Mouse (Mus musculus): ENCODE measurements around the gene Zc2hc1b. TPM values are rescaled to one million over a fixed set of nuclear protein-coding genes. Genes with fewer than 3 reads are reported as not detected.

Zc2hc1b gene
- polyA plus RNA-seq, 1 experiment from 2014 or later = not detected

DNA sequence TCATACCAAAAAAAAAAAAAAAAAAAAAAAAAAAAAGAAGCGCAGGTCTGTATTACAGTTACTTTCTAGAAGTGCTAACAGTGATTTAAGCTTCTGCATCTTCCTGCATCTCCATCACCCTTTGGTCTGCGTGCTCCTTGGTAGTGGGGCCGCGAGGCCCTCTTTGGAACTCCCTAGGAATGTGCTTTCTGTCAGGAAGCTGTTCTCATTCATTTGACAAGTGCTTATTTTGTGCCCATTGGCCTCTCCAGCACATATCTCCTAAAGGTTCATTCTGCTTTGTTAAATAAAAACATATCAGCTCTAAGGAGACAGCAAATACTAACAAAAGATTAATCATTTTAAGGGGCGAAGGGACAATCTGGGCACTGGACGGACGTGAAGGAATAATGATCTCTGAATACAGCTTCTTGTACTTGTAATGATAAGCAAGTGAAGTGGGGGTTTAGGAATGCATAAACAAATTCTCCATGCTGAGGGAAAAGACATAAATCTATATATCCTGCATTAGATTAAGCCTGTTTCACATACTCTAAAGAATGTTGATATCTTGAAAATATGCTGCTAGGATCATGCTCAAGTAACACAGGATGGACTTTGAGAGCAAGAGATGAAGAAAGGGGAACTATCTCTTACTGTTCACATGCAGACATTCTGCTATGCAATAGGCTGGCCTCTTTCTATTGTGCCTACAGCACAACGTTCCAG lies 32.3 kb upstream of the Zc2hc1b start:
- no peak for ATAC-seq (ENCODE audit: insufficient number of reproducible peaks, insufficient read depth, low FRiP score, low read depth)

GRCm38 (mm10) chr10:13209506-13209905 lies 31.7 kb upstream of the Zc2hc1b start:
- H3K27ac ChIP-seq (replicated peaks in 1 of 2; ENCODE audit: control insufficient read depth in 1 of 2, insufficient read depth in 1 of 2, low read depth in 2 of 2, low read length in 2 of 2) = no peak overlapping the region

More for the DNA sequence above, 32.3 kb upstream of the Zc2hc1b start:
- 0 out of 4 replicates have a peak overlapping the region, but pooled peaks have one; percentile 17 to 29 for H3K27ac ChIP-seq (replicated peaks in 1 of 2; ENCODE audit: control insufficient read depth in 1 of 2, insufficient read depth in 1 of 2, low read depth in 2 of 2, low read length in 2 of 2)
- WGBS = 29% methylated on average over 8 of the region's 8 CpGs
- H3K9ac ChIP-seq (ENCODE audit: low read length) = no peak overlapping the region
- peaks cover 6 to 32% of the 10 kb centered on the region in 2 experiments for H3K4me1 ChIP-seq (ENCODE audit: control insufficient read depth in 2 of 2, insufficient read depth in 2 of 2, low read length in 2 of 2)
- no peak overlapping the region for H3K4me2 ChIP-seq (ENCODE audit: low read length)
- no peaks in the 10 kb centered on the region for H3K27me3 ChIP-seq (ENCODE audit: control insufficient read depth, insufficient read depth, low read length)
- peaks cover 8% of the 10 kb centered on the region; the same call in 1 of the 2 replicates for H3K36me3 ChIP-seq (ENCODE audit: control insufficient read depth, insufficient read depth, low read length)
- no peak overlapping the region for H3K4me3 ChIP-seq (ENCODE audit: control insufficient read depth in 1 of 2, insufficient read depth in 1 of 2, low read depth in 1 of 2, low read length in 2 of 2)
- H3K9me3 ChIP-seq (ENCODE audit: control insufficient read depth, low read length) = no peaks in the 10 kb centered on the region

DNA sequence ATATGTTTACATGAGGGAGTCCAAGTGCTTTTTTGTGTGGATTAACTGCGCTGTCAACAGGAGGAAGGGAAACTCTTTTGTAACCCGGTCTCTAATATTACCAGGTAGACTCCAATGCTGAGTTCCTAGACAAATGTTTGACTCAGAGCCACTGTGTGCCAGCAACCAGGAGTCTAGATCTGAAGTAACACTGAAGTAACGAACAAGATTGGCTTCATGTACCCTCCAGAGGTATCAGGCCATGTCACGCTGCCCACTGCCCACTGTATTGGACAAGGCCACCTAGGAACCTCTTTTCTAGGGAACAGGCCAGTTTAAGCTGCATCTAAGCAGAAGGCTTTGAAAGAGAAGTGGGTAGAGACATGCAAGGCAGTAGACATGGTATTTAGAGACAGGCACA lies 31.2 kb upstream of the Zc2hc1b start:
- Histone ChIP-seq H3K4me1 (ENCODE audit: control insufficient read depth in 2 of 2, insufficient read depth in 2 of 2, low read length in 2 of 2) (peaks cover 6 to 27% of the 10 kb centered on the region in 2 experiments), H3K36me3 (ENCODE audit: control insufficient read depth, insufficient read depth, low read length) (peaks cover 5% of the 10 kb centered on the region; the same call in 1 of the 2 replicates), H3K27ac (replicated peaks in 1 of 2; ENCODE audit: control insufficient read depth in 1 of 2, insufficient read depth in 1 of 2, low read depth in 2 of 2, low read length in 2 of 2) (no peak overlapping the region), H3K4me3 (ENCODE audit: control insufficient read depth in 1 of 2, insufficient read depth in 1 of 2, low read depth in 1 of 2, low read length in 2 of 2) (no peak overlapping the region), H3K27me3 (ENCODE audit: control insufficient read depth, insufficient read depth, low read length) (no peaks in the 10 kb centered on the region), H3K4me2 (ENCODE audit: low read length) (no peak overlapping the region), H3K9ac (ENCODE audit: low read length) (no peak overlapping the region), H3K9me3 (ENCODE audit: control insufficient read depth, low read length) (no peaks in the 10 kb centered on the region)
- 91% methylated on average over 4 of the region's 4 CpGs for WGBS
- no peak for ATAC-seq (ENCODE audit: insufficient number of reproducible peaks, insufficient read depth, low FRiP score, low read depth)

More at GRCm38 (mm10) chr10:13209506-13209905, 31.7 kb upstream of the Zc2hc1b start:
- WGBS = 71% methylated on average over 3 of the region's 3 CpGs
- Histone ChIP-seq H3K27me3 (ENCODE audit: control insufficient read depth, insufficient read depth, low read length) (no peaks in the 10 kb centered on the region), H3K9ac (ENCODE audit: low read length) (no peak overlapping the region), H3K36me3 (ENCODE audit: control insufficient read depth, insufficient read depth, low read length) (peaks cover 5% of the 10 kb centered on the region; the same call in 1 of the 2 replicates), H3K4me1 (ENCODE audit: control insufficient read depth in 2 of 2, insufficient read depth in 2 of 2, low read length in 2 of 2) (peaks cover 6 to 31% of the 10 kb centered on the region in 2 experiments), H3K4me2 (ENCODE audit: low read length) (no peak overlapping the region), H3K4me3 (ENCODE audit: control insufficient read depth in 1 of 2, insufficient read depth in 1 of 2, low read depth in 1 of 2, low read length in 2 of 2) (no peak overlapping the region), H3K9me3 (ENCODE audit: control insufficient read depth, low read length) (no peaks in the 10 kb centered on the region)
- ATAC-seq (ENCODE audit: insufficient number of reproducible peaks, insufficient read depth, low FRiP score, low read depth) = no peak

DNA sequence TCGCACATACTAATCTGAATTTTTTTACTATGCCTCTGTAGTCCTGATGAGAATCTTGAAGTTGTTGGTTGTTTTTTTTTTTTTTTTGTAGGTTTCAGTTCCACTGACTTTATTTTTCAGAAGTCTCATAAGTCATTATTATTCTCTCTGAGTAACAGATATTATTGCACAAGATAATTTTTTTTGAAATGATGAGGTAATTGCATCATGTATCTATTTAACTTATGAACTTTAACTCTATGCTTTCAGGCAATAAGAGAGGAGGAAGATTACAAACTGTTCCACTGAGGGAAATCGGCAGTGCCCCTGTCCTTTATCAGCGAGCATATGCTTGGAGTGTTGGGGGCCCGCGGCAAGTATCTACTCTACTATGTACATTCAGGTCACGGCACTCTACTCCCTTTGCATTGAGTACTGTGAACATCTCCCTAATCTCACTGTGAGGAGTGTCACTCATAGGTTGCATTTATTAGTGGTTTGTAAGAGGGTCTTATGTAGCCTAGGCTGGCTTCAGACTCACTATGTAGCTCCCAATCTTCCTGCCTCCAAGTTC lies 24.0 kb upstream of the Zc2hc1b start:
- H3K9ac ChIP-seq (ENCODE audit: low read length) = no peak overlapping the region
- no peak overlapping the region for H3K4me2 ChIP-seq (ENCODE audit: low read length)
- no peak for ATAC-seq (ENCODE audit: insufficient number of reproducible peaks, insufficient read depth, low FRiP score, low read depth)
- H3K27me3 ChIP-seq (ENCODE audit: control insufficient read depth, insufficient read depth, low read length) = no peaks in the 10 kb centered on the region
- no peaks in the 10 kb centered on the region for H3K36me3 ChIP-seq (ENCODE audit: control insufficient read depth, insufficient read depth, low read length)
- WGBS = 74% methylated on average over 6 of the region's 6 CpGs
- no peak overlapping the region for H3K27ac ChIP-seq (replicated peaks in 1 of 2; ENCODE audit: control insufficient read depth in 1 of 2, insufficient read depth in 1 of 2, low read depth in 2 of 2, low read length in 2 of 2)
- H3K9me3 ChIP-seq (ENCODE audit: control insufficient read depth, low read length) = peaks cover 3% of the 10 kb centered on the region
- H3K4me3 ChIP-seq (ENCODE audit: control insufficient read depth in 1 of 2, insufficient read depth in 1 of 2, low read depth in 1 of 2, low read length in 2 of 2) = no peak overlapping the region
- H3K4me1 ChIP-seq (ENCODE audit: control insufficient read depth in 2 of 2, insufficient read depth in 2 of 2, low read length in 2 of 2) = no peaks in the 10 kb centered on the region

- Histone ChIP-seq H3K4me3 (ENCODE audit: control insufficient read depth in 1 of 2, insufficient read depth in 1 of 2, low read depth in 1 of 2, low read length in 2 of 2) (no peak overlapping the region), H3K36me3 (ENCODE audit: control insufficient read depth, insufficient read depth, low read length) (no peaks in the 10 kb centered on the region), H3K27me3 (ENCODE audit: control insufficient read depth, insufficient read depth, low read length) (no peaks in the 10 kb centered on the region), H3K4me2 (ENCODE audit: low read length) (no peak overlapping the region), H3K27ac (replicated peaks in 1 of 2; ENCODE audit: control insufficient read depth in 1 of 2, insufficient read depth in 1 of 2, low read depth in 2 of 2, low read length in 2 of 2) (no peak overlapping the region), H3K4me1 (ENCODE audit: control insufficient read depth in 2 of 2, insufficient read depth in 2 of 2, low read length in 2 of 2) (no peaks in the 10 kb centered on the region), H3K9ac (ENCODE audit: low read length) (no peak overlapping the region), H3K9me3 (ENCODE audit: control insufficient read depth, low read length) (peaks cover 3% of the 10 kb centered on the region)
- 90% methylated on average over 3 of the region's 3 CpGs for WGBS
- ATAC-seq (ENCODE audit: insufficient number of reproducible peaks, insufficient read depth, low FRiP score, low read depth) = no peak
These were observed 23.0 kb upstream of the Zc2hc1b start for GRCm38 (mm10) chr10:13200862-13201261.

DNA sequence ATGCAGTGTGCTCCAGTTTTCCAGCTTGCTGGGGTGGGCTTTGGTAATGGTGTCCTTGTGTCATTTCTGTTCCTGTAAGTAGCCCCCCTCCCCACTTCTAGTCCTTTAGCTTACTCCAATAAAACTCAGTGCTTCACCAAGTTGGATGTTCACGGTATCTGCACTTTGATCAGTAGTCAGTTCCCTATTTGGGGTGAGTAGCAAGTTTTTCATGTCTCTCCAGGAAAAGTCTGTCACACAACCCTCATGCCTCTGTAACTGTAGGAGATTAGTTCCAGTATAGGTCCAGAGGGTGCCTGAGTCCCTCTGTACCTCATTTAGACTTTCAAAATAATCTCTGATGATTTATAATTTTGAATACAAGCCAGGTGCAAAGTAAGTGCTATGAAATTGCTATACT lies 21.4 kb upstream of the Zc2hc1b start:
- Histone ChIP-seq H3K4me3 (ENCODE audit: control insufficient read depth in 1 of 2, insufficient read depth in 1 of 2, low read depth in 1 of 2, low read length in 2 of 2) (no peak overlapping the region), H3K27me3 (ENCODE audit: control insufficient read depth, insufficient read depth, low read length) (no peaks in the 10 kb centered on the region), H3K4me2 (ENCODE audit: low read length) (no peak overlapping the region), H3K4me1 (ENCODE audit: control insufficient read depth in 2 of 2, insufficient read depth in 2 of 2, low read length in 2 of 2) (no peaks in the 10 kb centered on the region), H3K27ac (replicated peaks in 1 of 2; ENCODE audit: control insufficient read depth in 1 of 2, insufficient read depth in 1 of 2, low read depth in 2 of 2, low read length in 2 of 2) (no peak overlapping the region), H3K9ac (ENCODE audit: low read length) (no peak overlapping the region), H3K9me3 (ENCODE audit: control insufficient read depth, low read length) (peaks cover 3% of the 10 kb centered on the region), H3K36me3 (ENCODE audit: control insufficient read depth, insufficient read depth, low read length) (no peaks in the 10 kb centered on the region)
- 76% methylated on average over 1 of the region's 1 CpGs for WGBS
- ATAC-seq (ENCODE audit: insufficient number of reproducible peaks, insufficient read depth, low FRiP score, low read depth) = no peak

- peaks cover 0 to 4% of the 10 kb centered on the region in 2 experiments; a peak in 3 of 4 replicates for H3K4me1 ChIP-seq (ENCODE audit: control insufficient read depth in 2 of 2, insufficient read depth in 2 of 2, low read length in 2 of 2)
- no peaks in the 10 kb centered on the region for H3K36me3 ChIP-seq (ENCODE audit: control insufficient read depth, insufficient read depth, low read length)
- no peaks in the 10 kb centered on the region; the same call in none of the 2 replicates for H3K9me3 ChIP-seq (ENCODE audit: control insufficient read depth, low read length)
- no peak overlapping the region for H3K4me3 ChIP-seq (ENCODE audit: control insufficient read depth in 1 of 2, insufficient read depth in 1 of 2, low read depth in 1 of 2, low read length in 2 of 2)
- no peak for ATAC-seq (ENCODE audit: insufficient number of reproducible peaks, insufficient read depth, low FRiP score, low read depth)
- no peak overlapping the region for H3K4me2 ChIP-seq (ENCODE audit: low read length)
- WGBS = 77% methylated on average over 8 of the region's 8 CpGs
- no peaks in the 10 kb centered on the region for H3K27me3 ChIP-seq (ENCODE audit: control insufficient read depth, insufficient read depth, low read length)
- no peak overlapping the region for H3K9ac ChIP-seq (ENCODE audit: low read length)
- no peak overlapping the region for H3K27ac ChIP-seq (replicated peaks in 1 of 2; ENCODE audit: control insufficient read depth in 1 of 2, insufficient read depth in 1 of 2, low read depth in 2 of 2, low read length in 2 of 2)
These were observed 19.2 kb upstream of the Zc2hc1b start for GRCm38 (mm10) chr10:13196872-13197507.
